Mouse (Mus musculus): ENCODE measurements at regions not wholly inside any gene's neighbourhood (a gene's known extent, or its start where the extent isn't known, plus 50 kb on each side); places are given as distances from the start of the nearest gene placed in this dataset.
A peak's percentile ranks its signal among the peaks of the same experiment; 100 is the strongest.

DNA sequence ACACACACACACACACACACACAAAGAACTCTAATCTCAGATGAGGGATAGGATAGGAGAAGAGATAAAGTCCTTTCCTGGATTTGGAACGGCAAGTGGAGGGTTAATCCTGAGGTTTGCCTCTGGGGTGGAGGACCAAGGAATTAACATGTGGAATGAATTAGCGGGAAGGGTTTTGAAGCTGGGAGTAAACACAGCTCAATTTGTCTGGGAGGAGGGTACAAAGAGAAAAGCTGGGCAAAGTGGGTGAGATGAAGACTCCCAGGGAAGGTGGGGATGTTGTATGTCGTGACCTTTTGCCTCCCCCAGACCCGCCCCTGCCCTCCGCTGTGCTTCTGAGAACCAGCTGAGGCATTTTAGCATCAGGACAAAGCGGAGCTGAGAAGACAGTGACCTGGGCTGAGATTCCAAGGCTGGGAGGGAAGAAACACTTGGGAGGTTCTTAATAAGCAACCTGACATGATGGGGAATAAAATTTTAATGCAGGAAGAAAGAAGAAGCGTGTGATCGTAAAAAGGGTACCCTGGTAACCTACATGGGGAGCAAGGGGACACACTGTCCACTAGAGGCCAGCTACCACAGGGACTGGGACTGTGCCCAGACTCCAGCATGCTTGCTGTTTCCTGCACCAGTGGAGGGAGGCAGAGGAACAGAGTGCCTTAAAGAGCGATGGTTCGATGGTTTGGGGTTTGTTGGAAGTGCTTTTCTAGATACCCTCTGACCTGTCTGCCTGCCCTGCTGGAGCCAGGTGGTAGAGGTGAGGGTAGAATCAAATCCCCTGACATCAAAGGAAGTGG, 264.0 kb downstream of the H2al1j start:
- TF ChIP-seq CTCF (IDR thresholded peaks at IDR 0.05; ENCODE audit: low read depth, low read length) (peak; percentile 17; the same call in 1 of the 2 replicates), POLR2A (IDR thresholded peaks at IDR 0.05; ENCODE audit: extremely low read depth, insufficient read depth, low read length) (no peak)
